Mouse (Mus musculus): ENCODE measurements at regions not wholly inside any gene's neighbourhood (a gene's known extent, or its start where the extent isn't known, plus 50 kb on each side); places are given as distances from the start of the nearest gene placed in this dataset.

GRCm38 (mm10) chr8:92732229-92732628 is 58.1 kb downstream of the Irx6 start:
- no peak overlapping the region for H3K4me2 ChIP-seq (replicated peaks; ENCODE audit: low read depth, low read length)
- 95% methylated on average over 9 of the region's 9 CpGs for WGBS
- no peak overlapping the region for H3K9ac ChIP-seq (ENCODE audit: low read depth, low read length)
- H3K27me3 ChIP-seq (ENCODE audit: control insufficient read depth, insufficient read depth, low read length) = no peaks in the 10 kb centered on the region; the same call in 1 of the 2 replicates
- ATAC-seq (ENCODE audit: low FRiP score) (no peak), DNase-seq (ENCODE audit: low spot score) (no peak)
- H3K4me1 ChIP-seq (replicated peaks; ENCODE audit: control insufficient read depth, insufficient read depth, low read length) = no peaks in the 10 kb centered on the region
- H3K27ac ChIP-seq (ENCODE audit: low read depth, low read length) = no peak overlapping the region
- H3K9me3 ChIP-seq (ENCODE audit: control insufficient read depth, low read length) = no peaks in the 10 kb centered on the region
- no peak overlapping the region for H3K4me3 ChIP-seq (ENCODE audit: low read depth, low read length)
- no peaks in the 10 kb centered on the region for H3K36me3 ChIP-seq (ENCODE audit: control insufficient read depth, insufficient read depth, low read length)

- Histone ChIP-seq H3K36me3 (ENCODE audit: control insufficient read depth, insufficient read depth, low read length) (no peaks in the 10 kb centered on the region), H3K9ac (ENCODE audit: low read depth, low read length) (no peak overlapping the region), H3K4me3 (ENCODE audit: low read depth, low read length) (no peak overlapping the region), H3K27me3 (ENCODE audit: control insufficient read depth, insufficient read depth, low read length) (no peaks in the 10 kb centered on the region; the same call in 1 of the 2 replicates), H3K4me2 (replicated peaks; ENCODE audit: low read depth, low read length) (no peak overlapping the region), H3K9me3 (ENCODE audit: control insufficient read depth, low read length) (no peaks in the 10 kb centered on the region), H3K27ac (ENCODE audit: low read depth, low read length) (no peak overlapping the region), H3K4me1 (replicated peaks; ENCODE audit: control insufficient read depth, insufficient read depth, low read length) (no peaks in the 10 kb centered on the region)
- no peak for ATAC-seq (ENCODE audit: low FRiP score)
- no peak for DNase-seq (ENCODE audit: low spot score)
- whole genome bisulfite sequencing = 81% methylated on average over 9 of the region's 9 CpGs
Observed at GRCm38 (mm10) chr8:92735646-92736045, 61.6 kb downstream of the Irx6 start.

- ATAC-seq (ENCODE audit: low FRiP score) = no peak
- WGBS = 19% methylated on average over 1 of the region's 1 CpGs
- Histone ChIP-seq H3K27ac (ENCODE audit: low read depth, low read length) (no peak overlapping the region), H3K4me3 (ENCODE audit: low read depth, low read length) (no peak overlapping the region), H3K27me3 (ENCODE audit: control insufficient read depth, insufficient read depth, low read length) (no peaks in the 10 kb centered on the region), H3K9me3 (ENCODE audit: control insufficient read depth, low read length) (no peaks in the 10 kb centered on the region), H3K4me2 (replicated peaks; ENCODE audit: low read depth, low read length) (no peak overlapping the region), H3K4me1 (replicated peaks; ENCODE audit: control insufficient read depth, insufficient read depth, low read length) (peaks cover 6% of the 10 kb centered on the region), H3K36me3 (ENCODE audit: control insufficient read depth, insufficient read depth, low read length) (no peaks in the 10 kb centered on the region), H3K9ac (ENCODE audit: low read depth, low read length) (no peak overlapping the region)
- no peak for DNase-seq (ENCODE audit: low spot score)
Observed at GRCm38 (mm10) chr8:92738080-92738479, 64.0 kb downstream of the Irx6 start.

GRCm38 (mm10) chr8:92740286-92740808 is 66.3 kb downstream of the Irx6 start:
- 77% methylated on average over 9 of the region's 9 CpGs for WGBS
- no peaks in the 10 kb centered on the region for H3K36me3 ChIP-seq (ENCODE audit: control insufficient read depth, insufficient read depth, low read length)
- DNase-seq (ENCODE audit: low spot score) (no peak), ATAC-seq (ENCODE audit: low FRiP score) (no peak)
- H3K9me3 ChIP-seq (ENCODE audit: control insufficient read depth, low read length) = no peaks in the 10 kb centered on the region
- no peak overlapping the region for H3K27ac ChIP-seq (ENCODE audit: low read depth, low read length)
- no peak overlapping the region for H3K4me3 ChIP-seq (ENCODE audit: low read depth, low read length)
- peaks cover 6% of the 10 kb centered on the region for H3K4me1 ChIP-seq (replicated peaks; ENCODE audit: control insufficient read depth, insufficient read depth, low read length)
- no peak overlapping the region for H3K4me2 ChIP-seq (replicated peaks; ENCODE audit: low read depth, low read length)
- H3K27me3 ChIP-seq (ENCODE audit: control insufficient read depth, insufficient read depth, low read length) = no peaks in the 10 kb centered on the region
- no peak overlapping the region for H3K9ac ChIP-seq (ENCODE audit: low read depth, low read length)

- Histone ChIP-seq H3K4me2 (replicated peaks; ENCODE audit: low read depth, low read length) (no peak overlapping the region), H3K27me3 (ENCODE audit: control insufficient read depth, insufficient read depth, low read length) (no peaks in the 10 kb centered on the region; the same call in 1 of the 2 replicates), H3K4me1 (replicated peaks; ENCODE audit: control insufficient read depth, insufficient read depth, low read length) (peaks cover 6% of the 10 kb centered on the region), H3K9me3 (ENCODE audit: control insufficient read depth, low read length) (no peaks in the 10 kb centered on the region), H3K4me3 (ENCODE audit: low read depth, low read length) (no peak overlapping the region), H3K9ac (ENCODE audit: low read depth, low read length) (no peak overlapping the region), H3K36me3 (ENCODE audit: control insufficient read depth, insufficient read depth, low read length) (no peaks in the 10 kb centered on the region), H3K27ac (ENCODE audit: low read depth, low read length) (no peak overlapping the region)
- 83% methylated on average over 3 of the region's 3 CpGs for WGBS
- no peak for DNase-seq (ENCODE audit: low spot score)
- ATAC-seq (ENCODE audit: low FRiP score) = no peak
Observed at GRCm38 (mm10) chr8:92741836-92742235, 67.7 kb downstream of the Irx6 start.

GRCm38 (mm10) chr8:92743108-92743507 is 69.0 kb downstream of the Irx6 start:
- DNase-seq (ENCODE audit: low spot score) (peak; percentile 46), ATAC-seq (ENCODE audit: low FRiP score) (peak; percentile 82)
- no peak overlapping the region for H3K4me3 ChIP-seq (ENCODE audit: low read depth, low read length)
- H3K27me3 ChIP-seq (ENCODE audit: control insufficient read depth, insufficient read depth, low read length) = no peaks in the 10 kb centered on the region; the same call in 1 of the 2 replicates
- no peak overlapping the region for H3K9ac ChIP-seq (ENCODE audit: low read depth, low read length)
- peaks cover 6% of the 10 kb centered on the region for H3K4me1 ChIP-seq (replicated peaks; ENCODE audit: control insufficient read depth, insufficient read depth, low read length)
- no peaks in the 10 kb centered on the region for H3K36me3 ChIP-seq (ENCODE audit: control insufficient read depth, insufficient read depth, low read length)
- H3K4me2 ChIP-seq (replicated peaks; ENCODE audit: low read depth, low read length) = no peak overlapping the region
- H3K27ac ChIP-seq (ENCODE audit: low read depth, low read length) = peak overlapping the region; percentile 51; the same call in 1 of the 2 replicates
- no peaks in the 10 kb centered on the region for H3K9me3 ChIP-seq (ENCODE audit: control insufficient read depth, low read length)
- 20% methylated on average over 12 of the region's 12 CpGs for WGBS

GRCm38 (mm10) chr8:92747086-92747485 is 73.0 kb downstream of the Irx6 start:
- no peak for ATAC-seq (ENCODE audit: low FRiP score)
- no peaks in the 10 kb centered on the region for H3K9me3 ChIP-seq (ENCODE audit: control insufficient read depth, low read length)
- 68% methylated on average over 7 of the region's 7 CpGs for WGBS
- no peak overlapping the region for H3K4me2 ChIP-seq (replicated peaks; ENCODE audit: low read depth, low read length)
- no peaks in the 10 kb centered on the region; the same call in 1 of the 2 replicates for H3K27me3 ChIP-seq (ENCODE audit: control insufficient read depth, insufficient read depth, low read length)
- DNase-seq (ENCODE audit: low spot score) = no peak
- H3K4me1 ChIP-seq (replicated peaks; ENCODE audit: control insufficient read depth, insufficient read depth, low read length) = peaks cover 6% of the 10 kb centered on the region
- no peak overlapping the region for H3K4me3 ChIP-seq (ENCODE audit: low read depth, low read length)
- no peak overlapping the region for H3K9ac ChIP-seq (ENCODE audit: low read depth, low read length)
- no peak overlapping the region for H3K27ac ChIP-seq (ENCODE audit: low read depth, low read length)
- H3K36me3 ChIP-seq (ENCODE audit: control insufficient read depth, insufficient read depth, low read length) = no peaks in the 10 kb centered on the region

GRCm38 (mm10) chr8:92747951-92748350 is 73.9 kb downstream of the Irx6 start:
- DNase-seq (ENCODE audit: low spot score) (no peak), ATAC-seq (ENCODE audit: low FRiP score) (no peak)
- H3K36me3 ChIP-seq (ENCODE audit: control insufficient read depth, insufficient read depth, low read length) = no peaks in the 10 kb centered on the region
- WGBS = 62% methylated on average over 6 of the region's 6 CpGs
- no peak overlapping the region for H3K4me2 ChIP-seq (replicated peaks; ENCODE audit: low read depth, low read length)
- H3K9me3 ChIP-seq (ENCODE audit: control insufficient read depth, low read length) = no peaks in the 10 kb centered on the region
- H3K27me3 ChIP-seq (ENCODE audit: control insufficient read depth, insufficient read depth, low read length) = no peaks in the 10 kb centered on the region; the same call in 1 of the 2 replicates
- no peak overlapping the region for H3K9ac ChIP-seq (ENCODE audit: low read depth, low read length)
- no peak overlapping the region for H3K27ac ChIP-seq (ENCODE audit: low read depth, low read length)
- H3K4me1 ChIP-seq (replicated peaks; ENCODE audit: control insufficient read depth, insufficient read depth, low read length) = peaks cover under 1% of the 10 kb centered on the region; the same call in 1 of the 2 replicates
- no peak overlapping the region for H3K4me3 ChIP-seq (ENCODE audit: low read depth, low read length)

- H3K4me1 ChIP-seq (replicated peaks; ENCODE audit: control insufficient read depth, insufficient read depth, low read length) = no peaks in the 10 kb centered on the region
- no peak overlapping the region for H3K27ac ChIP-seq (ENCODE audit: low read depth, low read length)
- DNase-seq (ENCODE audit: low spot score) = no peak
- H3K27me3 ChIP-seq (ENCODE audit: control insufficient read depth, insufficient read depth, low read length) = no peaks in the 10 kb centered on the region
- ATAC-seq (ENCODE audit: low FRiP score) = no peak
- no peaks in the 10 kb centered on the region for H3K9me3 ChIP-seq (ENCODE audit: control insufficient read depth, low read length)
- WGBS = 89% methylated on average over 3 of the region's 3 CpGs
- H3K36me3 ChIP-seq (ENCODE audit: control insufficient read depth, insufficient read depth, low read length) = no peaks in the 10 kb centered on the region
- no peak overlapping the region for H3K9ac ChIP-seq (ENCODE audit: low read depth, low read length)
- no peak overlapping the region for H3K4me2 ChIP-seq (replicated peaks; ENCODE audit: low read depth, low read length)
- H3K4me3 ChIP-seq (ENCODE audit: low read depth, low read length) = no peak overlapping the region
Observed at GRCm38 (mm10) chr8:92759848-92760247, 67.2 kb upstream of the Mmp2 start.

Measured in hindbrain, embryonic 11.5 days (tissue).